Mouse (Mus musculus): ENCODE data around the gene Stt3b. TPM values are rescaled to one million over a fixed set of nuclear protein-coding genes. Genes with fewer than 3 reads are reported as not detected.

Stt3b gene
- total RNA-seq, 2 experiments from 2014 or later = 70.1 to 72.0 TPM

GRCm38 (mm10) chr9:115271556-115271955, 38.7 kb downstream of the Stt3b start:
- DNase-seq (ENCODE audit: low spot score) = no peak

- DNase-seq (ENCODE audit: low spot score) = no peak
These were observed 48.3 kb downstream of the Stt3b start for GRCm38 (mm10) chr9:115261896-115262295.

DNA sequence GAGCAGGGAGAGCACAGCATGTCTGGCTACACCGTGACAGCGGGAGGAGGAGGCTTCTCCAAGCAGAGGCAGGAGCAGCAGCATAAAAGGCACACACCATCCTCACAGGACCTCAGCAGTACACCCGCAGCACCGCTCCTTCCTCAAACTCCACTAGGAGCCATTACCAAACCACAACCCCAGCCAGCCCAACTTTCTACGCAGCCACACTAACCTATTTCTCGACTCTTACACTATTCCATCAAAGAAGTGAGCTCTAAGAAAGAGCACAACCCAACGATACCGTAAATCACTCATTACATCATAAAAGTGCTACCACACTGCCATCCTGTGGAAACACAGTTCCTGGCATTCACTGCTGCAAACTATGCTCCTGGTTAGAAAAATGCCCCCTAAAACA, 48.8 kb downstream of the Stt3b start:
- peak; percentile 26 for DNase-seq (ENCODE audit: low spot score)

DNA sequence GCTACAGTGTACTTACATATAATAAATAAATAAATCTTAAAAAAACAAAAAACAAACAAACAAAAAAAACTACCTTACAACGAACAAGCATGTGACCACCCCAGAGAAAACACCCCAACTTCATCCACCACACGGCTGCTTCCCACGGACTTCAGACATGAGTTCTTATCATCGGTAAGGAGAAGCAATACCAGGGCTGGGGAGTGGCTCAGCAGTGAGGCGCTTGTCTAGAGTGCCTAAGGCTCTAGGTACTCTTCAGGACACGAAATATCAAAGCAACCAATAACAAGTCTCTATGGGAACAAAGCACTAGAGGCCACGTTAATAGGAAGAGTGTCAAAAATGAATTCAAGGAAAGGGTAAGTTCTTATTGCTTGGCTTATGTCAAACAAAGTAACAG, 49.8 kb downstream of the Stt3b start:
- DNase-seq (ENCODE audit: low spot score) = no peak

DNA sequence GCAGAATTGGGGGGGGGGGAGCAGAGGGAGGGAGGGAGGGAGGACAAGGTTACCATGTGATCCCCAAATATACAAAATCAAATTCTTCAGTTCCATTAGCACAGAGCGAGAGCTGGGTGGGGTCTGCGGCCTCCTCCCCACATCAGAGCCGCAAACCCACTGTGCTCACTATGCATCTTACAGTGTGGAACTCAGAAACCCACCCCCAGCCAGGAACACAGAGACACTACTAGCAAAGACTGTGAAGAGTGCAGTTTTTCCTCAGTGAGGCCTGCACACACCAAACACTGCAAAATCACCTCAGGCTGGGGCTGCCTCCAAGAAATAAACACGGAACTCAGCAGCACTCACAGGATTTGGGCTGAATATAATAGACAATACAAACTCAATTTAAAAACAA, 50.4 kb downstream of the Stt3b start:
- no peak for DNase-seq (ENCODE audit: low spot score)

DNA sequence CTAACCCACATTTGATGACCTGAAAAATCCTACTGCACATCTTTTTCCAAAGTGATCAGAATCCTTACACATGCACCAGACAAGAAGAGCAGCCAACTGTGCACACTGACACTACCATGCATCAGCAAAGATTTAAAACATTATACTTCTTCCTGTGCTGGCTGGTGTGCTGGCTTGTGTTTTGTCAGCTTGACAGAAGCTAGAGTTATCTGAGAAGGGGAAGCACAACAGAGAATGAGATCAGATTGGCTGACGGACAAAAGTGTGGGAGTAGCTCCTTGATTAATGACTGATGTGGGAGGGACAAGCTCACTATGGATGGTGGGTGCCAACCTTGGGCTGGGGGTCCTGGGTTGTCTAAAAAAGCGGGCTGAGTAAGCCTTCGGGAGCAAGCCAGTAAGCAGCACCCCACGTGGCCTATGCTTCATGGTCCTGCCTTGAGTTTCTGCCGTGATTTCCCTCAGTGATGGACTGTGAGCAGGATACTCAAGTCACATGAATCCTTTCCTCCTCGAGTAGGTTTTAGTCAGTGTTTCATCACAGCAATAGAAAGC, 52.4 kb downstream of the Stt3b start:
- DNase-seq (ENCODE audit: low spot score) = no peak

DNA sequence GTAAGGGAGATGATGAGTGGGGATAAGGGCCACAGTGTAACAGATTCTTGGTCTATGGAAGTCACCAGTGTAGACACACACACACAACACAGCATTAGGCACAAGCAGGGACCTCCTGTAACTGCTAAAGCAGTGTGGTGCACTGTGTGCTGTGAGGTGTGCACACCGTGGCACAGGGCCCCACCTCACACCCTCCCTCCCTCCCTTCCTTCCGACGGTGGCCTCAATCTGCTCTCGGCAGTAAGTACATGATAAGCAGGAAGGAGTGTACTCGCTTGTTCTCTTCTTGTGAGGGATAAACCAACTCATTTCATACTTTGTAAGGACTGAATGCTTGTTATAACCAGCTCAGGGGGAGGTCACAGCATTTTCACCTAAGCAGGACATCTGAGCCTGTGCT, 61.1 kb downstream of the Stt3b start:
- no peak for DNase-seq (ENCODE audit: low spot score)

- DNase-seq (ENCODE audit: low spot score) = peak; percentile 55
These were observed 65.1 kb downstream of the Stt3b start for GRCm38 (mm10) chr9:115245092-115245491.

GRCm38 (mm10) chr9:115243630-115244029, 66.6 kb downstream of the Stt3b start:
- DNase-seq (ENCODE audit: low spot score) = no peak

DNA sequence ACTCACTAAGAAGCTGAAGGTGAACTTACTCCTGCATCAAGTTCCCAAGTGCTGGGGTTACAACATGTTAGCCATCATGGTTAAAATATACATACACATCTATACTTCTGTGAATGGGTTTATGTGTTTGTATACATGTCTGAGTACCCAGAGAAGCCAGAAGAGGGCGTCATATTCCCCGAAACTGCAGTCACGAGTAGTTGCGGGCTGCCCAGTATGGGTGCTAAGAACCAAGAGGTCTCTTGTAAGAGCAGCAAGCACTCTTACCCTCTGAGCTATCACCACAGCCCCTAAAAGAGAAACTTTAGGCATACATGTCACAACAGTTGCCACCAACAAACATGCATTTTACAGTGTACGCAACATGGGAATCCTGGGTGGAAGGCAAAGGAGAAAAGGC, 70.4 kb downstream of the Stt3b start:
- no peak for DNase-seq (ENCODE audit: low spot score)

- no peak for DNase-seq (ENCODE audit: low spot score)
These were observed 72.3 kb downstream of the Stt3b start for GRCm38 (mm10) chr9:115237943-115238342.

GRCm38 (mm10) chr9:115236352-115236841, 73.8 kb downstream of the Stt3b start:
- DNase-seq (ENCODE audit: low spot score) = peak; percentile 71

GRCm38 (mm10) chr9:115234561-115234960, 75.7 kb downstream of the Stt3b start:
- DNase-seq (ENCODE audit: low spot score) = no peak

- no peak for DNase-seq (ENCODE audit: low spot score)
These were observed 76.5 kb downstream of the Stt3b start for GRCm38 (mm10) chr9:115233721-115234120.

DNA sequence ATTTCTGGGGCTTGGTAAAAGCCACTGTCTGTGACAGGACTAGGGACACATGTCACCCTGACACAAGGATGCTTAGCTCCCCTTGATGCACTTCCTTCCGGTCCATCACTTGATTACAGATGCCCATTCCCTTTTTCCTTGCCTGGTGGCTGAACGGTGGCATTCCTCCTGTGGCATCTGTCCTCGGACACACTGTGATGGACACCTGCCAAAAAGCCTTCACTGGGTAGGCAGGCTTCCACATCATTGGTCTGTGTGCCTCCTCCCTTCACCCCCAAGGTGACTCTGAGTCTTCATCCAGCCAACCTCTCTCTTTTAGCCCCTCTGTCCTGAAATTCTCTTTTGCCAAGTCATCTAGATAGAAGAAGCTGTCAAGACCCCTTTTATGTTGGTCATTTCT, 78.7 kb downstream of the Stt3b start:
- DNase-seq (ENCODE audit: low spot score) = no peak

- no peak for DNase-seq (ENCODE audit: low spot score)
These were observed 80.1 kb downstream of the Stt3b start for GRCm38 (mm10) chr9:115230141-115230540.

DNA sequence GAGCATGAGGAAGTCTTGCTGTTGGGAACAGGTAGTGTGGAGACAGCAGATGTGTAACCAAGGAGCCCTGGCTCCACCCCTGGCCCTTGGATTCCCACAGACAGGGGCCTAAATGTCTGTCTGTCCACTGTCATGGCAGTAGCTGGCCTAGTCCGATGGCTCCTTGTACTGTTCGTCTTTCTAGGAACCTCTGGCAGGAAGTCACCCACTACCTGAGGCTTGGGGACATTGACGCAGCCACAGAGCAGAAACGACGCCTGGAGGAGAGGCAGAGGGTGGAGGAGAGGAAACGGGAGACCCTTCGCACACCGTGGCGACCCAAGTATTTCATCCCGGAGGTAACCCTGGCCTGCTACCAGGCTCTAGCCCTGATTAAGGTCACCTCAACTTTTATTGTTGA, 80.5 kb downstream of the Stt3b start:
- DNase-seq (ENCODE audit: low spot score) = no peak

- DNase-seq (ENCODE audit: low spot score) = no peak
These were observed 81.1 kb downstream of the Stt3b start for GRCm38 (mm10) chr9:115229145-115229544.

- no peak for DNase-seq (ENCODE audit: low spot score)
These were observed 85.4 kb downstream of the Stt3b start for GRCm38 (mm10) chr9:115224744-115225354.

DNA sequence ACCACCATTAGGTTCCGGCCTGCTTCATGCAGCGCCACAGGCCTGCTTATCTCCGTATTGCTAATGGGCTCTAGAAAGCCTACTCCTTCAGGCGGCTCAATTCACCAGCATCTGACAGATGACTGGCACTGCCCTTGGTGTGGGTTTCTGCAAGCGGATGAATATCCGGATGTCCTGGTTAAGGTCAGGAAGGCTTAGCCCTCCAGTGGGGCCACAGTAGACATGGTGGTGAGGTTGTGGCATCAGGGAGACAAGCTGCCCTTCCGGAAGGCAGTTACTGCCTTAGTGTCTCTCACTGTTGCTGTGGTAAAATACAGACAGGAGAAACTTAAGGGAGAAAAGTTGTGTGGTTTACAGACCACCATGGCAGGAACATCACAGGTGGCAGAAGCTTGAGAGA, 89.0 kb downstream of the Stt3b start:
- no peak for DNase-seq (ENCODE audit: low spot score)

- DNase-seq (ENCODE audit: low spot score) = no peak
These were observed 89.8 kb downstream of the Stt3b start for GRCm38 (mm10) chr9:115220466-115220865.

DNA sequence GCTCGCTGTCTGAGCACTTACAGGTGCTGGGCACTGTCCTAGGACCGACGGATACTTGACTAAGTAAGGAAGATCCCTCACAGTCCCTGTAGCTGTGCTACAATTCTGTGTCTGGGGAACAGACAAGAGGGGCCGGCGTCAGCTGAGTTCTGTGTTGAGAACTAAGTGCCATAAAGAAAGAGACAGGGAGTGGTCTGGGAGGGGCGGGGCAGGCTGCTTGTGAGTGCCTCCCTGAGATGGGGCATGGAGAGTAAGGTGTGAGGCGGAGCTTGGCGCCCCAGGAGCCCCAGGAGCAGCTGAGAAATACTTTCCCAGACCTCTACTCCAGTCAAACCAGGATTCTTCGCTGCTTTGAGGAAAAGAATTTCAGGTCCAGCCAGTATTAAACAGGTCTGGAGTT, 92.2 kb downstream of the Stt3b start:
- no peak for DNase-seq (ENCODE audit: low spot score)

GRCm38 (mm10) chr9:115215830-115216701, 94.2 kb downstream of the Stt3b start:
- DNase-seq (ENCODE audit: low spot score) = no peak
